Mouse (Mus musculus) T-helper 2 cell (primary cell): ENCODE measurements around the gene Urb1.

Source experiments
- in situ Hi-C: fragments of 300-600 bp; cut with MboI, MseI; formaldehyde crosslinking; loops from one replicate; pipeline ENCODE4 v1.15.1; 2025; ENCODE audit warnings: high pct_unique_total_duplicates

Gene Urb1

DNA sequence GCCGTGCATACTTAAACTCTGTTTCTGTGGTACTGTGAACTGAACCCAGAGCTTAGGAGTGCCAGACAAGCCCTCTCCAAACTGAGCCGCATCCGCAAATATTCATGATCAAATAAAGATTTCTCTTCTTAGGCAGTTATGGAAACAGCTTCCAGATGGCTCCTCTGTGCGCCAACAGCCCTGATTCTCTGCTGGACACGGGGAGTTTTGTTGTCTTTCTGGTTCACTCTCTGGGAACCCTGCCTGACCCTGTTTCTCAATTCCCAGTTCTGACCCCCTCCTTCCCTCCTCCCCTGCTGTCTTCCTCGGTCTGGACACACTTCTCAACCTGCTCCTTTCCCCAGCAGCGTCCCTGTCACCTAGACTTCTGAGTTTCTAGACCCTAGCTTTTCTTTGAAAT lies 12.8 kb upstream of the Urb1 start:
- in situ Hi-C loops, result no loop called here

- in situ Hi-C loops, result no loop called here
Observed at GRCm38 (mm10) chr16:90822284-90822935, 12.2 kb upstream of the Urb1 start.

GRCm38 (mm10) chr16:90821046-90821697 lies 11.0 kb upstream of the Urb1 start:
- in situ Hi-C loops, result no loop called here

GRCm38 (mm10) chr16:90820326-90820725 lies 10.1 kb upstream of the Urb1 start:
- in situ Hi-C loops, result no loop called here

DNA sequence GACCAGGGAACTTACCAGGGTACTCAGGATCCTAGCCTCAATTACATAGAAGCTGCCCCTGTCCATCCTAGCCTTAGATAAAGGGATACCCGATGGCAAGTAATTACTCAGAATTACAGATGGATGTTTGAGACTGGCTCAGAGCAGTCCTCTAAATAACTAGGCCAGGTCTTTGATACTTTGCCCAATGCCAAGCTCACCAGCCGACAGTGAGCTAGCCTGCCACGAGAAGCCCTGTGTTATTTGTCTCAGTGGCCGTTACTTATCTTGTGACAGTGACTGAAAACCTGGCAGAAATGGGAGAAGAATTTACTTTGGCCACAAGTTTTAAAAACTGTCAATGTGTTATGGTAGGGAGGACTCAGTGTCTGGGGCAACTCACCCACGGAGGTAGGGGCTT lies 1.9 kb upstream of the Urb1 start:
- in situ Hi-C loops, result no loop called here

- in situ Hi-C loops, result no loop called here
Observed at GRCm38 (mm10) chr16:90810716-90811256, 573 bp upstream of the Urb1 start.

DNA sequence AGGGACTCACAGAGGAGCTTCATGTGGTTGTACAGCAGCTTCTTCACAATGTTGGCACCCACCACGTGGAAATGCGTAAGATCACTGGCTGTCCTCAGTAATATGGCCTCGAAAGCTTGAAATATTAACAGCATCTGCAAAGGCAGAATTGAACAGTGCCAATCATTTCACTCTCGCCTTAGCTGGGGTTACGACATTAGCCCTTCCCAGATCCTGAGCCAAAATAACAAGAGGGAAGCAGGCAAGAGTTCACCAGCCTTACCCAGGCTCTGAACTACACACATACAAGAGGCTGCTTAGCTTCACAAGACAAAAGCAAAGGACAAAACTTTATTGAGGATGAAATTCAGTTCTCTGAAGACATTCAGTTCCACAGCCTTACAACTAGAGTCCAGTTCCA lies 5.7 kb downstream of the Urb1 start:
- in situ Hi-C loops, result no loop called here

DNA sequence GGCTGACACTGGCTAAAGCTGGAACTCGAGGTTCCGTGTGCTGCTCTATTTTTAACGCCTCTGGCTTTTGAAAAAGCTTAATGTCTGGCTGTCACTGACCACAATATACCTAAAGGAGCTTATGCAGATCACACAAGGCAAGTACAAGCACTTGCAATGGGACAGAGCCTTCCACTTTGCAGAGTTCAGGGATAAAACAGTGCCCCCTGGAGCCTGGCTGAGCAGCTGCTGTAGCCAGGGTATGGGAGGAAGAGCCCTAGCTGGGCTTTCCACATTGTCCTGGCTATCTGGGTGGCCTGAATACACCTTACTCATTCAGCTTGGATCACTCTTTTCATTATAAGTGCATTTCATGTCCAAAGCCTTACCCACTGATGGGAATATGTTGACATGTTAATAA lies 8.3 kb downstream of the Urb1 start:
- in situ Hi-C loops, result no loop called here

DNA sequence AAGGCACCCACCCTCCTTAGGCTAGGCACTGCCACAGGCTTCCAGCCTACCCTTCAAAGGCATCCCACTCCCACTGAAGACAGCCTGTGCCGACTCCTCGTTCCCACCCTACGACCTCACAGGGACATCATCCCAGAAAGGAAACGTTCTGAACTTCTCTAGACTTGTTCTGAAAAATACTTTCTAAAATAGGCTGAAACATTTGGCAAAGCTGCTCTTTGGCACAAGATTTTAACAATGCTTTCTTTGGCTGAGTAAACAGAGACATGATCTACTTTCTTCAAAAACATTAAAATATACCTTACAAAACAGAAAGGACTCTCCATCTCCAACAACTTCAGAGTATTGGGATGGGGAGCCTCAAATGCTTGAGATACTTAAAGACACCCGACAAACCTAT lies 9.0 kb downstream of the Urb1 start:
- in situ Hi-C loops, result no loop called here

GRCm38 (mm10) chr16:90799840-90800239 lies 10.4 kb downstream of the Urb1 start:
- in situ Hi-C loops, result loop anchor here (5.0 to 25.0 kb wide), 2 partner anchors 43 to 812 kb away; partner anchors contain the start of gene Dnajc28

GRCm38 (mm10) chr16:90798848-90799247 lies 11.4 kb downstream of the Urb1 start:
- in situ Hi-C loops, result loop anchor here (5.0 to 25.0 kb wide), 2 partner anchors 42 to 813 kb away; partner anchors contain the start of gene Dnajc28

GRCm38 (mm10) chr16:90798446-90798845 lies 11.8 kb downstream of the Urb1 start:
- in situ Hi-C loops, result loop anchor here (5.0 to 25.0 kb wide), 2 partner anchors 41 to 814 kb away; partner anchors contain the start of gene Dnajc28

GRCm38 (mm10) chr16:90794708-90795107 lies 15.5 kb downstream of the Urb1 start:
- in situ Hi-C loops, result loop anchor here (5.0 to 25.0 kb wide), 2 partner anchors 37 to 818 kb away; partner anchors contain the start of gene Dnajc28

DNA sequence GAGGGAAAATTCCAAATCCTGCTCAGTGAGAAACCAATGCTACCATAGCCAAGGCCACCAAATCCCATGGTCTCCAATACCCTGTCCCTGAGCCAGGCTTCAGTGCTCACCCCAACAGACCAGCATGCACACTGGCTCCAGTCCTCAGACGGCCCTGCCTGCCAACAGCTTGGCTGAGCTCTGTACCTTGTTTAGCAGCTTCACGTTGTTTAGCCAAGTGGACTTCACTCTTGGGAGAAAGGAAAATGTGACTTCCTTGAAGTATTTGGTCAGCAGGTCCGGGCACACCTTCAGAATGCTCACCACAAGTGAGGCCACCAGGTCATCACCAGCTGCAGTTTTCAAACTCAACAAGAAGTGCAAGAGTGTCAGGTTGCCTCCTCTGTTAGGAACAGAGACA lies 17.7 kb downstream of the Urb1 start:
- in situ Hi-C loops, result loop anchor here (25.0 kb wide), 1 partner anchor 820 kb away; the partner anchor contains the start of gene Dnajc28

GRCm38 (mm10) chr16:90792066-90792465 lies 18.1 kb downstream of the Urb1 start:
- in situ Hi-C loops, result loop anchor here (25.0 kb wide), 1 partner anchor 820 kb away; the partner anchor contains the start of gene Dnajc28

DNA sequence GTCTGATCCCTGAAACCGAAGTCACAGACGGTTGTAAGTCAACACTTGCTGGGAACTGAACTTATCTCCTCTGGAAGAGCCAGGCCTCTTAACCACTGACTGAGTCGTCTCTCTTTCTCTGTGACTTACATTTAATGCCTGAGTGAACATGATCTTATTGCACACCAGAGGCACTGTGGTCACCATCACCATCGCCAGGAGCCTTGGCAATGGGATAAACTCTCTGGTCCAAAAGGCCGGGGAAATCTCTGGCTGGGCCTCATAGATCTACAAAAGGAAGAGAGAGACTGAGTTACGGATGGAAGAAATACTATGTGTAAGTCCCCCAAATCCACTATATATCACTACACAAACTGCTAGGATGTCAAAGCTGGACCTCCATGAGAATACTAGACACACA lies 19.3 kb downstream of the Urb1 start:
- in situ Hi-C loops, result loop anchor here (25.0 kb wide), 1 partner anchor 821 kb away; the partner anchor contains the start of gene Dnajc28

GRCm38 (mm10) chr16:90788580-90788979 lies 21.6 kb downstream of the Urb1 start:
- in situ Hi-C loops, result loop anchor here (25.0 kb wide), 1 partner anchor 824 kb away; the partner anchor contains the start of gene Dnajc28

DNA sequence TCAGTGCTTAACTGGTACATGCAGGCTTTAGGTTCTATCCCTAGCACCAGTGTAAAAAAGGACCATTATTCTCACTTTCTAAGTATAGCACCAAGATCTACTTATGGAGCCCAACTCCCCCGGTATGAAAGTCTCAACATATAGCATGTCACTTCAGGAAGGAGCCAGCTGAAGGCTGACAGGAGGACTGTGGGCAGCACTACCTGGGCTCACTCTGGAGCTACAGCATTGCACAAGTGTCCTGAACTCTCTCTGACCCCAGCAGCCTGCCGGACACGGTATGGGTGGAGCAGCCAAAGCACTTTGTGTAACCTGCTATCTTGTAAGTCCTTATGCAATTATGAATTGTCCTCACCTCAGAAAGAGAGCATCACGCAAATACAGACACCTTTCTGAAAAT lies 25.0 kb downstream of the Urb1 start:
- in situ Hi-C loops, result loop anchor here (25.0 kb wide), 1 partner anchor 827 kb away; the partner anchor contains the start of gene Dnajc28

GRCm38 (mm10) chr16:90783302-90783701 lies 26.9 kb downstream of the Urb1 start:
- in situ Hi-C loops, result loop anchor here (25.0 kb wide), 1 partner anchor 829 kb away; the partner anchor contains the start of gene Dnajc28

- in situ Hi-C loops, result loop anchor here (25.0 kb wide), 1 partner anchor 833 kb away; the partner anchor contains the start of gene Dnajc28
Observed at GRCm38 (mm10) chr16:90779783-90780182, 30.4 kb downstream of the Urb1 start.

DNA sequence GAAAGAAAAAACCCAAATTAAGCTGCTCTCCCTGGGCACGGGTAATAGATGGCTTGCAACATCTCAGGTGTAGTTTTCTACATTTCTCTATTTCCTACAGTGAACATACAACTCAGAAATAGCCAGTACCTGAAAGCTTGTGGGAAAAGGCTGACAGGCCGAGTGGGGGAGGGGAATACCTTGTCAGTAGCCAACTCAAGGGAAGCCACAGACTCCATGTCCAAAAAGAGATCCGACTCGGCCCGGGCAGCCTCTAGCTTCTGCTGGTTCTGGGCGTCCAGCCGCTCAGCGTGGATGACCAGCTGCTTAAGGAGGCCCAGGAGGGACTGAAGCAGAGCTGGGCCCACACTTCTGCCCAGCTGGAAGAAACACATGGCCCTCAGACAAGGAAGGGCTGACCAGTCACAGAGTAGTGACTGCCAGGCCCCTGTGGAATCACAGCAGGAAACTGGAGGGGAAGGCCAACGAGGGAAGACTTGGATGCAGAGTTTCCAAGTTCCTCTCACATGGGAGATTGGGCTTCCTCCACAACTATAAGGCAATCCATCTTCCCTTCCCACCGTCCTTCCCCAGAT lies 34.2 kb downstream of the Urb1 start:
- in situ Hi-C loops, result loop anchor here (25.0 kb wide), 1 partner anchor 836 kb away; the partner anchor contains the start of gene Dnajc28

DNA sequence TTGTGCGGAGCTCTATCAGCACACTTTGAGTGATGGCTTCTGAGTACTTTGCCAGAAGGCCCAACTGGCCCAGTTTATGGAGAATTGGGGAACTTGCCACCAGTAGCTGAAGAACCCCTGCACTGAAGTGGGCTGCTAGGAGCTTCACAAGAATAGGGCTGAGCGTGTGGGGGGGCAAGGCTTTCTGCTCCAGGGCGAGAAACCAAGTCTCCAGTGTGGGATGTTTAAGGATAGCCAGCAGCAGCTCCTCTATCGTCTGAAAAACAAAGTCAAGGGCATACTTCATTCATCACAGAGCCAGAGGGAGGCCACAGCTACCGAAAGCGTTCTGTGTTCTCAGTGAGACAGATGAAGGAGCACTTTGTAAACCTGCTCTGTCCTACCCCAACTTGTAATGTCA lies 35.6 kb downstream of the Urb1 start:
- in situ Hi-C loops, result loop anchor here (25.0 kb wide), 1 partner anchor 838 kb away; the partner anchor contains the start of gene Dnajc28
